Mouse (Mus musculus) bone marrow macrophage, adult 2 months (primary cell): ENCODE measurements at regions not wholly inside any gene's neighbourhood (a gene's known extent, or its start where the extent isn't known, plus 50 kb on each side); places are given as distances from the start of the nearest gene placed in this dataset.

Experiments
- CTCF ChIP-seq: IDR thresholded peaks from 2 replicates; pipeline ENCODE4 v1.5.1; 2012; ENCODE audit warnings: low read depth, mild to moderate bottlenecking, low read length, moderate library complexity
- POLR2A ChIP-seq: IDR thresholded peaks from 2 replicates; pipeline ENCODE4 v1.6.1; 2012; ENCODE audit warnings: mild to moderate bottlenecking, low read depth, low read length, borderline replicate concordance

DNA sequence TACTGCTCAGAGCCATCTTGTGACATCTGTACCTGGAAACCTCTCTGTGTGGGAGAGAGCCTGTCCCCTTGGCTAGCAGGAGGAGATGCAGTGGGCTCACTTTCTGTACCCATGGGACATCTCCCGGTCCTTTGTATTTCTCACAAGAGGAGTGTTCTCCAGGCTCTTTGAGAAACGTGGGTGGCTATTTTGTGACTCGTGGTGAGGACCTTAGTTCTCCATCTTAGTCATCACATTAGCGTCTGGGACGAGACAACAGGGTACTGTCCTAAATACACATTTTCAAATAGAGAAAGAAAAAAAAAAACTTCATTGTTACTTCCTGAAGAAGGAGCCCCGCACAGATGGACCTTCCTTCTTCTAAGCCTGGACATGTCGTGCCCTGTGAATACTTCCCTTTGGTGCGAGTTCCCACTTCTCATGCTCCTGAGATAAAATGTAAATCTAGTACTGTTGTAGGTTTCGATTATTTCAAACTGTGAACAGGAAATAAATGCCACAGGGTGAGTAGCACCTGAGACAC is 366.8 kb upstream of the Runx1 start:
- no peak for TF ChIP-seq CTCF
- no peak for TF ChIP-seq POLR2A
